Mouse (Mus musculus) frontal cortex, adult (tissue): Measurements from ENCODE around the gene Serpinb6a.

Source experiments
- ATAC-seq: cut with Nextera tagmentation; 2 replicates; pipeline ENCODE4 v1.9.2; 2017; ENCODE audit warnings: mild to moderate bottlenecking, moderate library complexity, mixed read lengths; ENCODE audit not compliant: low TSS enrichment

Gene Serpinb6a

DNA sequence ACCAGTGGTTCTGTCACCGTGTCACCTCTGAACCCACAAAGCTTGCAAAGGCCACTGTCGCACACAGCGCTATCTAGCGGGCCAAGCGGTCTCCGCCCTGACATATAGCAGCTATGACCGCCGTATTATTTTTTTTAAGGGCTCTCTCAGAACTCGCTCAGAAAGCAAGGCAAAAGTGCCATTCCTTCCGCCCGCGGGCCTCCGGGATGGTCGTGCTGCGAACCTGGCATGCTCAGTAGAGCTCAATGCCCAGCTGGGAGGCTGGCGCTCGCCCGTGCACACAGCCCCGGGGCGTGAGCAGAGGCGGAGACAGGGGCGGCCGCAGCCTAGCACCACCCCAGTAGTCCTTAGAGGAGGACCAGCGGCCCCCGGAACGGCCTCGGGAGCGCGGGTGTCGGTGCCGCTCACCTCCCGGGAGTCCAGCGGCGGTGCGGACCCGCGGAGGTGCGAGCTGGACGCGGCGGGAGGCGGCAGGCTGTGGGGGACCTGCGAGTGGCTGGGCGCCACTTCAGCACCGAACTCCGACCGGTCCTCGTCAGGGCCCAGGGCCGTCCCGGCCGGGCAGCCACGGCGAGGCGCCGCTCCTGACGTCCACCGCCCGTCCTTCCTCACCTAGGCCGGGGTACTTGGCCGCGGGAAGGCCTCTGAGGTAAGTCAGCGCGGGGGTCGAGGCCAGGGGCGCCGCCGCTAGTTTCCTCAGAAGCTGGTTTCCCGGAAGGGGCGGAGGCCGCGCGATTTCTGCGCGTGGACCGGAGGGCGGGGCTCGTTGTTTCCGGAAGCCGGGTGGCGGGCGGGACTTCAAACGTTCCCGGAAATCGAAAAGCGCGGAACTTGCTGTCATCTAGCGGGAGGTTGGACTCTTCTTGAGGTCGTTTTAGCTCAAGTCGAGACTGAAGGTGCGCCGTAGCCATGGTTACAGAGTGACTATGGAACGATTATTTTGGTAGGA, at the start of gene Serpinb6a, which contains the start of gene Ripk1:
TSS of gene Serpinb6a (minus strand) at position 737 of the 949 bp plus-strand sequence.
TSS of gene Ripk1 (plus strand) at position 306 of the 949 bp plus-strand sequence.
- ATAC-seq: peak; percentile 93

DNA sequence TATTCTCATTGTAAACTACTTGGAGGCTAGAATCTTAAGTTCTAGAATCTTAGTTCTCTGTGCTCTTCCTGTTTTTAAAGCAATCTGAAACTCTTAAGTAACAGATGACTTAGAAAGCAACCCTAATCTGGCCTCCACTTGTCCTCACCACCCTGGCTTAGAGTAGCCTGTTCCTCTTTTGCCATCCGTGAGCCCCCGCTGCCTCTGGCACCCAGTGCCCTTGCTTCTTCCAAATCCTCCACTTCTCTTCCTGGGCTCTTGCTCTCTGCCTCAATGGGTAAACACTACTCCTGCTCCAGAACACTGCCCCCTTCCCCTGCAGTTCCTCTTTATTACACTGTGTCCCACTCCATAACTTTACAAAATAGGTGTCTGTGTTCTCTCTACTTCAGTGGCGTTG, 49.1 kb upstream of the Serpinb6a start:
- no peak for ATAC-seq

DNA sequence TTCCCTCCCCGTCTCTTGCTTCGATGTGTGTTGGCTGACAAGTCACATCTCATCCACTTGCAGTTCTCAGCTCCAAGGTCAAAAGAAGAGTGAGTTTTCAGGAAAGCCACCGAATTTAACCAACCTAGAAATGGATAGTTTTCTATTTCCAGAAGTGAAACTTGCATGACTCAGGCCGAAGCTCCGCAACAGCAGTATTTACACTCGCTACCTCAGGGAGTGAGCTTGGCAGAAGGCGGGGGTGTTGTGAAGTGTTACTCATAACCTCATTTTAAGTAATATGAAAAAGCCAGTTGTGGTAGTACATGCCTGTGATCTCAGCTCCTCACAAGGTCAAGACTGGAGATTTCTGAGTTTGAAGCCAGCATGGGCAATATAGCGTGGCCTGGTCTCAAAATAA, 47.9 kb upstream of the Serpinb6a start:
- ATAC-seq: peak; percentile 90

DNA sequence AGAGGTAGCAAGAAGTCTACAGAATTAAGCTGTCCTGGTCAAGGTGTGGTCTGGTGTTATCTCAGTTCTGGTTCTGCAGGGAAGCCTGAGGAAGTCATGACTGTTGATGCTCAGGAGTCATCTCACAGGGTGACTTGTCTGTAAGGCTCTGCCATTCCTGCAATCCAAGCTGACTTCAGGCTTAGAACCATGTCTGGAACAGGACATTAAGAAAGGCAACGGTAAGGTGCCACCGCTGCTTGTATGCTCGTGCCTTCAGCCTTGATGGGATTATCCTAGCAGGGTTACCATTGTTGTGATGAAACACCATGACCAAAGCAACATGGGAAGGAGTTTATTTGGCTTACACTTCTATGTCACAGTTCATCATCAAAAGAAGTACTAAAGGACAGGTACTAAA, 44.9 kb upstream of the Serpinb6a start:
- ATAC-seq: no peak

DNA sequence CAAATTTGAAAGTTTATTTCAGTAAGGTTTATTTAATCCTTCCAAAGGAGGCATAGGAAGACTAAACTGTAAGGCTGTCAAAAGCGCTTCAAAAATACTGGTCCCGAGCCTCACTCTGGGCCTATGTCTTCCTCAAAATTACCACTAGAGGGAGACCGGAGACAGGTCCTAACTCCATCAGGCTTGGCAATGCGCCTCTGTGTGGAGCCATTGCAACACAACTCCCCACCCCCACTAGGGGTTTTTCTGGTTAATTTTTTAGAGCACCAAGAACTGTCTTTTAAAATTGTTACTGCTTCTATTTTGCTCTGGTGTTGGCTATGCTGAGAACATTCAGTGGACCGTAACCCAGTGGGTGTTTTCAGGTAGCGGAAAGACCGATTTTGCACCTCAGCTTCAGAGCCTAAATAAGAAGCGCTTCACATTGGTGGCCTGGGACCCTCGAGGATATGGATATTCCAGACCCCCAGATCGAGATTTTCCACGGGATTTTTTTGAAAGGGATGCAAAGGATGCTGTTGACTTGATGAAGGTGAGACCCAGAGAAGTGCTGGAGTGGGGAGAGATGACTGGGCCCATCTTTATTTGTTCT, 43.9 kb upstream of the Serpinb6a start:
- ATAC-seq: peak; percentile 77

DNA sequence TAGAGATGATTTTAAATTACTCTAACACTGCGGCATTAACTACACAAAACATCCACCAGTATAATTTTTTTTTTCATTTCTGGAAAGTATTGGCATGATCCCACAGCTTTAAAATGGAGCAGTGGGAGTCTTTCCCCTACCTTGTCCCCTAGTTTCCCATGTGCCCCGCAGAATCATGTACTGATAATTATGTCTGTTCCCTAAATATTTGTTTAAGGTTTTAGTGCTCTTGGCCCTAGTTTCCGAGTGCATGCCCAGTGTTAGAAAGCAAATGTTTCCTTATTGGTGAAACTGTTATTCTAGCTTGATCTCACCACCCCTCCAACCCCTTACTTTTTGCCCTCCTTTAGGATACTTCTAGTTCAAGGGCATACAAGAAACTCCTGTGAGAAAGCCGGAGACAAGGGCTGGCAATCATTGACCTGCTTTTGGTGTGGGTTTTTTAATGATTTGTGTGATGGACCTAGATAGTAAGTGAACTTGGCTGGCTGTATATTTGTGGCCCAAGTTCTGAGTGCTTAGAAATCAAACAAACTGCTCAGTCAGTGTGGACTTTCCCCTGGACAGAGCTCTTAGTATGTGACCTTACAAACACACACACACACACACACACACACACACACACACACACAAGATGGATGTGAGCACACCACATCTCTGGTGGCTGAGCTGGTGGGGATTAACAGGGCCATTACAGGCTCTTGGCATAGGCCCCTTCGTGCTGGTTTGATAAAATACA, 43.1 kb upstream of the Serpinb6a start:
- no peak for ATAC-seq

DNA sequence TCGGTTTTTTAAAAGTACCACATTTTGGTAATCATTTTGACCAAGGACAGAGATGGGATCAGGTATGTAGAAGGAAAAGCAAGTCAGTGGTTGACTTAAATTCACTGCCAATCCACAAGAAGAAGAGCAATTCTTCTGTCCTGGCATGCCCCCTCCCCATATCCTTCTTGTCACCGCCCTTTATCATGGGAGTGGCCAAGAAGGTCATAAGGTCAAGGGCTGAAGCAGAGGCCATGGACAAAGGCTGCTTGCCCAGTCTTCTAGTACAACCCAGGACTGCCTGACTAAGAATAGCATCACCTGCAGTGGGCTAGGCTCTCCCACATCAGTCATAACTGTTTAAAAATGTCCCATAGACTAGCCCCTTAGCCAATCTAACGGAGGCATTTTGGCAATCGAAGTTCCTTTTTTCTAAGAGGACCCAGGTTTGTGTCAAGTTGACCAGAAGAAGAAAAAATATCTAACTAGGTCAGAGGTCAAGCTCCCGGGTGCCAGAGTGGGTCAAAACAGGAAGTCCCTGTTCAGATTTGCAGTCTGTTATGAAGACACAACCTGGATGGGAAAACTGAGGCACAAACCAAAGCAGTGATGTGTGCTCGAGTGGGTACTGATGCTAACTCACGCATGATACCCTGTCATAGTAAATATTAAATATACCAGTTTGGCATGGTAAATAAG, 41.3 kb upstream of the Serpinb6a start:
- no peak for ATAC-seq

DNA sequence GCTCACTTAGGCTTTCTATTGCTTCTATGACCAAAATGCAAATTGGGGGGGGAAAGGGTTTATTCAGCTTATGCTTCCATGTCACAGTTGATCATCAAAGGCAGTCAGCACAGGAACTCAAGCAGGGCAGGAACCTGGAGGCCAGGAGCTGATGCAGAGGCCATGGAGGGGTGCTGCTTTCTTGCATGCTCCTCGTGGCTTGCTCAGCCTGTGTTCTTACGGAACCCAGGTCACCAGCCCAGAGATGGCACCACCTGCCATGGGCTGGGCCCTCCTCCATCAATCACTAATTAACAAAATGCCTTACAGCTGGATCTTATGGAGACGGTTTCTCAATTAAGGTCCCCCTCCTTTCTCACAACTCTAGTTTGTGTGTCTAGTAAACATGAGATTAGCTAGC, 37.5 kb upstream of the Serpinb6a start:
- no peak for ATAC-seq

DNA sequence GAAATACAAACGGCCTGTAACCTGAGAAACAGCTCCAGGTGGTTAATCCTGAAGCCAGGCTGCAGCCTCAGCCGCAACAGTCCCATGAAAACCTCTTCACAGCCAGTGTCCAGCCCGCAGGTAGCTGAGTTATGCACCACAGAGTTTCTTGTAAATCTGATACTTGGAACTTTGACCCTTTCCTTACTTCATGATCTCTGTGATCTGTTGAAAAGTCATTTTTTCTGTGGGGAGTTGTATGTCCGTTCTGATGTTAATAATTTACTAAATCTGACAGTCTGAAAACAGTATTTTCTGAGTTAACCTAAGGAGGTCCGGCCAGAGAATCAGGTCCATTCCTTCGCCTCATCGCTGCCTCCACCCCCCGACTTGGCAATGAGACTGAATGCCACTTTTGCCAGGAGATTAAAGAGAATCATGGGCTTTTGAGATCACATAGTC, 36.3 kb upstream of the Serpinb6a start:
- ATAC-seq: no peak

DNA sequence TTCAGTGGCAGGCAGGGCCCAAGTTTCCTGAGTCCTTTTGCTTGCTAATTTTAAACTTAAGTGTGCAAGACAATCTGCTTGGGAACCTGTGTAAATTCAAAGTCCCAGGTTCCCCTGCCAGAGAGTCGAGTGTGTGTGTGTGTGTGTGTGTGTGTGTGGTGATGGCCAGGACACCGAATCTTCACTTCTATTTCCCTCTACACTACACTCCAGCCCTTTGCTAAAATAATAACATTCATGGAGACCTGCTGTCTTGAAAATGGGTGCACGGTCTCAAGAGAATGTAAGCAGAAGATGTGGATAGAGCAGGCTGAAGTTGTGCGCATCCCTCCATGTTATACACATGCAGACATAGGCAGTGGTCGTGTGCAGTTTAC, 35.5 kb upstream of the Serpinb6a start:
- peak; percentile 3; the same call in 1 of the 2 replicates for ATAC-seq

DNA sequence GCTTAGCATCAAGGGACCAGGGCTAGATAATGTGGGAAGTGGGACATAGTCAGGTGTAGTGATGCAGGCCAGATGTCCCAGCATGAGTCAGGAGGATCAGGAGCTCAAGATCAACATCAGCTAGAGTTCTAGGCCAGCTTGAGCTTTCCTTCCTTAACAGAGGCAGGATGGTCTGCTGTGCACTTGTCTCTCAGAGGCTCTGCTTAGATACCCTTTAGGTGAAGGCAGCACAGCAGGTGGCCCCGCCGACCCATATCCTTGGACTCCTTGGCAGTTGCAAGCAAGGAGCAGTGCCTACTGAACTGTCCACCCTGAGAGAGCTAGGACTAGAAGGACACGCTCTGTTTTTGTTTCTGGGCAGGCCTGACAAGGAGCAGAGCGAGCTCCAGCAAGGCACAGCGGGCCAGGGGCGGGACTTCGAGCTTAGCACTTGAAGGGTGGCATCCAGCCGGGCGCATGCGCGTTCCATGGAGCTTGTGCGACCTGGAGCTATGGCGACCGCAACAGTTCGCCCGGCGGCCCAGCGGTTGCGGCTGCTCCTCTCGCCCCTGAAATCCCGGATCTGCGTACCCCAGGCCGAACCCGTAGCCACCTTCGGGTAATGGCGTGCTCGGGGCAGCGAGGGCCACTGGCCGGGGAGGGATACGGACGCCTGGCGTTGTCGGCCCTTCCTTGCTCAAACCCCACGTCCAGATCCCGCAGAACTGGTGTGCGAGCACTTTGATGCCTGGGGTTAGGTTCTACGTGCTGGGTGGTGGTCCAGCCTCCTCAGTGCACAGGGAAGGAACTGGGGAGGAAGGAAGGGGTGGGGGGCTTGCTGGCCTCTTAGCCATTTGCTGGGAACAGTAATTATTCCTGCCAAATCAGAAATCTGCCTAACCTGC, 34.8 kb upstream of the Serpinb6a start, which contains the start of gene Bphl:
TSS of gene Bphl (plus strand) at position 426 of the 884 bp plus-strand sequence.
- ATAC-seq: peak; percentile 99

DNA sequence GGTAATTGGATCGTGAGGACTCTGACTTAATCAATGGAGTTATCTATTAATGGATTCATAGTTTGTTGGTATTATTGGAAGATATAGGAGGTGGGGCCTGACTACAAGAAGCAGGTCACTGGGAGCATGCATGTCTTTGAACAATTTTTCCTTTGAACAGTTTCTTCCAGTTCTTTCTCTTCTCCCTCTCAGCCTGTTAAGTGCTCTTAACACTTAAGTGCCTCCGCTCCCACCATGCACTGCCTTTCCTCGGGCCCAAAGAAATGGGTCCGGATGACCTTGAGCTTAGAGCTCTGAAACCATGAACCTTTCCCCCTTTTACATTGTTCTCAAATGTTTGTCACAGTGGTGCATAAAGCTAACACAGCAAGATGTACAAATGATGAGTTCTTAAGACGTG, 34.1 kb upstream of the Serpinb6a start:
- no peak for ATAC-seq

DNA sequence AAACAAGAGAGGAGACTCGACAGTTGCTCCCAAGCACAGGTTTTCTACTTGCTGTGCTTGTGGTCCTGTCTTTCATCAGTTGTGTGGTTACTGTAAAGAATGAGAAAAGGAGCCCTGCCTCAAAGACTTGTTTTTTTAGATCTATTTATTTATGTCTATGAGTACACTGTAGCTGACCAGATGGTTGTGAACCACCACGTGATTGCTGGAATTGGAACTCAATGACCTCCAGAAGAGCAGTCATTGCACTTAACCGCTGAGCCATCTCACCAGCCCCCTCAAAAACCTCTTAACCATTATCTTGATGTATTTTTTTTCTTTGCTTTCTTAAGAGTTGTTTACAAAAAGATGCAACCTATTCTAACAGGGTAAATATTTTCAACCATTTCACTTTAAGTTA, 32.8 kb upstream of the Serpinb6a start:
- no peak for ATAC-seq

DNA sequence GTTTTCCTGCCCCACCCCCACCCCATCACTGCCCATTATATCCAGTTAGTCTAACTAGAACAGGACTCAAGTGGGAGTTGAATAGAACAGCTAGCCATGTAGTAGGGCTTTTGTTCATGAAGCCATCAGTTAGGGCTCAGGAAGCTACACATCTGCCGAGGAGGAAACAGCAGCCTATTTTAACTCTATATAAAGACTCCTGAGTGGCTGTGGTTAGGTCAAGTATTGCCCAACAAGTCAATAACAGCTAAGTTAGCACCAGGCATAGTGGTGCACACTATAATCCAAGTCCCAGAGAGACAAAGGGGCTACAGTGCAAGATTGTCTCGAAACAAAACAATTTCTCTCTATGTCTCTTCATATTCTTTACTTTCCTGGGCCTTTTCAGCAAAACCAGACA, 29.4 kb upstream of the Serpinb6a start:
- ATAC-seq: no peak

DNA sequence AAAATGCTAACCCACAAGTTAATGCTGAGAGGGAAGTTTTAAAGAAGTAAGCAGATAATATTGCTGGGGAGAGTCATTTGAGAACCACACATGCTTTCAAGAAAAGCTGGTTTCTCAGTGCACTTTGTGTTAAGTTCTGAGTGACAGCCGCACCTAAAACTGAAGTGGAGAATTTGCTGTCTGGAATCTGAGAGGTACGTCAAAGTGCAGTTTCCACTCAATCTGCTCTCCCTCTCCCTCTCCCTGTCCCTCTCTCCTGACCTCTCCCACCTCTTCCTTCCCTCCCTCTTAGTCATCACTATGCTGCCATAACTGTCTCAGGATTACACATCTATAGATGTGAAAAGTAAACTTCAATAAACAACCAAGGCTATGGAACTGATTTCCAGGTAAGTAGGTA, 19.4 kb upstream of the Serpinb6a start:
- no peak for ATAC-seq

DNA sequence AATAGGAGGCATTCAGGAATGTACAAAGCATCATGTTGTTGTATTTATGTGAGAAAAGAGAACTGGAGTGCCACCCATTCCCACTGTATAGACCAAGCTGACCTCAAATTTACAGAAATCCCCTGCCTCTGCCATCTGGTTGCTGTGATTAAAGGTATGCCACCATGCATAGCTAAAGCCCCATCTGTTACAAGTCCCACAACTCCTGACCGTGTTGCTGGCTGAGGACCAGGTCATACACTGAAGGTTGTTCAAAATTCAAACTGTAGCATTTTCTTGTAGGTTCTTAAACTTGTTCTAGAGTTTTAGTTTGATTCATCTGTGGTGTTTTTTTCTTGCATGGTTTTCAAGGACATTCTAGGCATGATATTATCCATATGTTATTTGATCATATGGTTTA, 15.9 kb upstream of the Serpinb6a start:
- no peak for ATAC-seq

DNA sequence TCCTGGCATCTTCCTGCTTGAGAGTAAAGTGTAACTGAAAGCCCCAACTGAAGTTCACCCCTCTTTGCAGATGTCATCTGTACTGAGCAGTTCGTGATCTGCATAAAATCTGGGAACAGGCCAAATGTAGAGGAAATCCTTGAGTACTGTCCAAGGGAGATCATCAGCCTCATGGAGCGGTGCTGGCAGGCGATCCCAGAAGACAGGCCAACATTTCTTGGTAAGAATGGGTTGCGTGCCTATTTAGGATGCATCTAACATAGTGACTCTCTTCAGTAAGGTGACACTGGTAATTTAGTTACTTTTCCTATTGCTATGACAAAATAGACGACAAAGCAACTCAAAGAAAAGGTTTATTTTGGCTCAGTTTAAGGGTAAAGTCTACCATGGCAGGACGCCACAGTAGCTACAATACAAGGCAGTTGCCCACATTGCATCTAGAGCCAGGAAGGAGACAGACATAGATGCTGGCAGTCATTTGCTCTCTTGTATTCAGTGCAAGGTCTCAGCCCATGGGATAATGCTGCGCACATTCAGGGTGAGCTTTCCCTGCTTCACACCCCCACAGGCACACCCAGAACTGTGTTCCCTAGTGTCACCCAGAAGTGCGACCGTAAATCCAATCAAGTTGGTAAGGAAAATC, 14.5 kb upstream of the Serpinb6a start:
- ATAC-seq: no peak

DNA sequence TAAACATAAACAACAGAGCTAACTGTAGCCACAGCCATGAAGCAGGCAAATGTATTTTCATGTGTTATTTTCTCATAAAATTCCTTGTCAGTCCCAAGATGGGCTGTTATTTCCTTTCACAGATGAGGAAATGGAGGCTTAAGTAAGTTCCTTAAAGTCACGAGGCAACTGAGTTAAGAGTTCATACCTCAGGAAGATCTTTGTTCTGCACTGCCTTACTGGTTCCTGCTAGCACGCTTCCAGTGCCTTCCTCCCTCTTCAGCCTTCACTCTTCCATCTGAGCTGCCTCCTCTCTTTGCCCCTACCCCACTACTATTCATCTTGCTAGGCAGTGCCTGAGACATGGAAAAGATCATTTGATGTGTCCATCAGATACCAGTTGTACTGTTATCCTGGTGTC, 4.6 kb upstream of the Serpinb6a start:
- no peak for ATAC-seq

DNA sequence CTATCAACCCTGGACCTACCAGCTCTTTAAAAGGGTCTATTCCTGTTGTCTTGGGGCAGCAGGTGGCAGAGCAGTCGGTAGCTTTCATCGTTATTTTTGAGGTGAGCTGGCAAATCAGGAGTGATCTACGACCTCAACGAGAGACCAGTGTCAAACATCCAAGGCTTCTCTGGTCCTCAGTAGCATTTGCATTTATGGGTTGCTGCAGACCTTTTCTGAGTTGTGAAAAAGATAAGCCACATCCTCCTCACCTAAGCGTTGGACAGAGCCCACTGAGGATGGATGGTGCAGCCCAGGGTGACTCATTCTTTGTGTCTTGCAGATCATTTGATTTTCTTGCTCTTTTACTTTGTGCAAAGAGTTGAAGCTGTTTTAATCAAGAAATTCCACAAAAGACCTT, 464 bp upstream of the Serpinb6a start:
- peak; percentile 17; the same call in 1 of the 2 replicates for ATAC-seq

DNA sequence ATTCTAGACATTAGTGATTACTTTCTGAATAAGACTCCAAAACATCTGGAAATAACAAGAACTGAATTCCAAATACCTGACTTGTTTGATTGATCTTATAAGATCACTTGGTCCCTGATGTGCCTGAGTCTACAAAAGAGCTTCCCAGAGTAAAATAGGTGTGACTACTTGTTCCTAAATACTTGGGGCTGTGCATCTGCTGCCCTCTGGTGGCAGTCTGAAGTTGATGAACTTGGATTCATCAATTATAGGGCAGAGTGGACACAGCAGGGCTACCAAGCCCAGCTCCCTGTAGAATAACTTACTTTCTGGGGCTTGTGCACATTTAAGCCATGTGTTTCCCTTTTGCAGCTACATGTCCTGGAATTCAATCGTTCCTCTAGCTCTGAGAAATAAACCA, 7.4 kb downstream of the Serpinb6a start:
- ATAC-seq: peak; percentile 93
